Mouse (Mus musculus): Measurements from ENCODE around the gene Cst7.

DNA sequence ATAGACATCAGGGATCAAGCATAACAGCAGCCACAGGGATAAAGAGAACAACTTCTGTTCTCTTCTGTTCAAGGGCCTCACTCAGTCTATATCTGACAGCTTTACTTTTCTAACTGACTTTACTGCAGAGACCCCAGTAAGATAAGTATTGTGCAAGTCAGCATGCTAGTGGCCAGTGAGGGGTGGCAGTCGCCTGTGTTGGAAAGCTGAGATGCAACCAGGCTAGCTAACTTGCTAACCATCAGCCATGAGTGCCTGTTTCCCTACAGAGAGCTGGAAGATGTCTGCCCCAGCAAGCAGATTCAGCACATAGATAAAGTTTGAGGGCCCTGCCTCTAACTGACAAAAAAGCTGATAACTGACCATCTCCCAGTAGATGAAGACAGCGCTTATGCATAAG is 546 bp downstream of the Cst7 start:
- no peak for TF ChIP-seq CTCF (IDR thresholded peaks at IDR 0.05; ENCODE audit: insufficient read depth, low read depth, low read length)
- TF ChIP-seq POLR2A (IDR thresholded peaks at IDR 0.05; ENCODE audit: insufficient read depth, low read depth, low read length), result no peak

Data from olfactory bulb, adult 2 months (tissue).